Mouse (Mus musculus): ENCODE results near the gene Hoxa3.

The Hoxa3 gene

GRCm38 (mm10) chr6:52213119-52213986, at the start of gene Hoxa3, which contains the start of gene Gm28308:
TSS of gene Hoxa3 (minus strand) at chr6:52213336.
TSS of gene Gm28308 (minus strand) at chr6:52213339.
- no peak for DNase-seq (ENCODE audit: low read depth, low spot score)

DNA sequence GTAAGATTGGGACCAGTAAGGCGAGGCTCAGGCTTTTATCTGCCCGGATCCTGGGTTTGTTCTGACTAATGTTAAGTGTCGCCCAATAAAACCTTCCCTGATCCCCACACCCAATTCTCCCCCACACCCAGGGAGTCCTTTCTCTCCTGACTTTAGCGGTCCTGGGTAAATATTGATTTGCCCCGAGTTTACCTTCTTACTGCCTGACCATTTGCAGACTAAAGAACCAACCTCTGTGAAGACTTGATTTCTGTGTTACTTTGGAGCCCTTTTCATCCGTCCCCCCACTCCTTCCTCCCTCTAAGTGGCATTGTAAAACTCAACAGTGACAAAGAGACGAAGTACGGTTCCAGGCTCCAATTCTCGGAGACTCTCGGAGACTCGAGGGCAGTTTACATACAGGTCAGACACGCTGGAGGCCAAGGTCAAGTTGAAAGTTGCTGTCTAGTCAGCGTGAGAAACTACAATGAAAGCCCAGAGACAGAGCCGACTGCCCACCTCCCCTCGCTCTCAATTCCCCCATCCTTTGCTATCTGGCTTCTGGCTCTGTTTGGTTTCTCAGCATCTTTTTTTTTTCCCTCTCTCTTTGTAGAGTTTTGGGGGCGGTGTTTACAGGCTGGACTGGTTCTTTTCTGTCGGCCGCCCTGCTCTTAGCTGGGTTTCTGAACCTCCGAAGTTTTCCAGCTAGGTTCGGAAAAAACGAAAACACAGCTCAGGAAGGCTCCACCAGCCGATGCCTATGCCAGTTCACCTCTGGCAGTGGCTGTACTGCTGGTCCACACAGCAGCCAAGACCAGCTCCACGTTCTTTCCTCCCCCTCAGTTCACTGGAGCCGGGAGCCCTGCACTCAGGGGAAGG, 49.6 kb upstream of the Hoxa3 start:
- no peak for DNase-seq (ENCODE audit: low read depth, low spot score)

DNA sequence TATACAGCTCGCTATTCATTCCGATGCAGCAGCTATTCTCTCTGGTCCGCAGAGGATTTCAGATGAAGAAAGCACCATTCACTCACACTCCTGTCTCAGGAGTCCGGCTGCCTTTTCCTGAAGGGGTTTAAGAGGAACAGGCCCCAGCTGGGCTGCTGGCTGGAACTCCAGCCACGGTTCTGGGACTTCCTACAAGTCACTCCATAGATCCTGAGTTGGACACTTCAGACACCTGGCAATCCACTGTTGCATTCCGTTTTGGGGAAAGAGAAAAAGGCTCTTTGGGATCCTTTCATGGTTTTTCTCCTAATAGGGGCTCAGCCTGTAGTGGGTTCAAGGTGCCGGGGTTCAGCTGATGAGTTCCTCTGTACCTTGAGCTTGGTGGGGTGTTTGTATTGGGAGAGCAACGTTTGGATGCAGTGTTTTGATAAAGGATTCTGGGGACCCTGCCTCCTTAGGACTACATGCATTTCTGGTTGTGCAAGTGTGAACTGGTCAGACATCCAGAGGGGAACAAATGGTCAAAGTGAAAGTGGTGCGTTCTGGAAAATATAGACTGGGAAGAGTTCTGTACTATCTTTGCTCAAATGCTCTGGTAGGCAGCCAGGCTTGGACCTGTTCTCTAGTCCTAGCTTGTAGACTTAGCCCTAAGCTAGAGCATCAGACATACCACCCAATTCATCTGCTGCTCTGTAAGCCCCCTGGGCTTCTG, 48.8 kb upstream of the Hoxa3 start:
- no peak for DNase-seq (ENCODE audit: low read depth, low spot score)

DNA sequence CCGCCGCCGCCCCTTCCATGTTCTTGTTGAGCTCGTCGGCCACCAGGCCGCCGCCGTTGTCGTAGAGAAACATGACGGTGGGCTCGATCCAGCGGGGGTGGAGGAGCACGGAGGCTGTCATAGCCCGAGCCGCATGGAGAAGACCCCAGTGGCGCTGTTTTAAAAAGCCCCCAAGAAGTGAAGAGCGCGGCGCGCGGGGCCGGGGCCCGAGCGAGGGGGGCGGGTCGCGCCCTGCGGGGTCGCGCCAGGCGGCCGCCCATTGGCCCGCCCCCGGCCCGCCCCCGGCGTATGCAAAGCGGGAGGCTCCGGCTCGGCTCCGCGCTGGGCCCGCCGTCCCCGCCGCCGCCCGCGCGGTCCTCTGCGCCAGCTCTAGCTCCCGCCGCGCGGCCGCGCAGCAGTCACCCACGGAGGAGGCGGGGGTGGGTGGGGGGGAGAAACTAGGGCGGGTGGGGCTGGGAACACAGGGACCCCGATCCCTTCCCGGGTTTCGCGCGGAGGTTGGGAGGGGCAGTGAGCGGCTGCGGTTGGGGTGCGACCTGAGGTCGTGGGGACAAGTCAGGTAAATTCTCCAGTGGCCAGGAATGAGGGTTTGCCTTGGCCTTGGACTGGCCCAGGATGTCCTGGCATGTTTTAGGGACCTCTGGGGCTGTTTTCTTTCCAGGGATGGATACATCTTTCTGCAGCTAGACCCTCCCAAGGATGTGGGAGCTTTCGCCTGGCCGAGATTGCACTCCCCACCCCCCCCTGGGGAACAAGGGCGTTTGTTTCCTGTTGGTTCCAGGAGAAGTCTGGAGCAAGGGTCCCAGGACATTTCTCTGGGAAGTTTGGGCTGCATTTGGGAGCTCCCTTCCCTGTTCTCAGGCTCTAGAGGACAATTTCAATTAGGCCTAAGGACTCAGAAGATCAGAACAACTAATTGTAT, 47.8 kb upstream of the Hoxa3 start, which contains the start of gene Hoxa13:
TSS of gene Hoxa13 (minus strand) at position 227 of the 922 bp plus-strand sequence.
- DNase-seq (ENCODE audit: low read depth, low spot score), result no peak

GRCm38 (mm10) chr6:52259811-52260261, 46.7 kb upstream of the Hoxa3 start:
- DNase-seq (ENCODE audit: low read depth, low spot score), result no peak

GRCm38 (mm10) chr6:52259081-52259790, 46.1 kb upstream of the Hoxa3 start:
- DNase-seq (ENCODE audit: low read depth, low spot score), result no peak

DNA sequence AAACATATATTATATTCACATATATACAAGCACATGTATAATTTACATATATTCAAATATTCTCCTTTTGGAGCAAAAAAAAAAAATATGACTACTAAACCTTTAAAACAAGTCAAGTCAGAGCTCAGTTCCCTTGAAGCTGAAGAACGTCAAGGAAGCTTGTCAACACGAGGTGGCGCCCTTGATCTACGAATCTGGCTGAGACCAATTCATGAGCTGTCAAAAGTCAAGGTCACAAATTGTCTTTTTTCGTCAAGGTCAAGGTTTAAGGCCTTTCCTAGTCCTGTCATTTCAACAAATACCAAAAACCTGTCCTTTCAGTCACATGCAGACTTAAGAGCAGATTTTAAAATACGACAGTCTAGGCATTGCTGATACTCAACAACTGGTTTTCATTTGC, 43.8 kb upstream of the Hoxa3 start:
- DNase-seq (ENCODE audit: low read depth, low spot score), result peak; percentile 77

- DNase-seq (ENCODE audit: low read depth, low spot score), result no peak
Observed at GRCm38 (mm10) chr6:52253511-52254500, 40.7 kb upstream of the Hoxa3 start.

- DNase-seq (ENCODE audit: low read depth, low spot score), result no peak
Observed at GRCm38 (mm10) chr6:52252775-52253376, 39.7 kb upstream of the Hoxa3 start.

- no peak for DNase-seq (ENCODE audit: low read depth, low spot score)
Observed at GRCm38 (mm10) chr6:52252016-52252774, 39.1 kb upstream of the Hoxa3 start.

DNA sequence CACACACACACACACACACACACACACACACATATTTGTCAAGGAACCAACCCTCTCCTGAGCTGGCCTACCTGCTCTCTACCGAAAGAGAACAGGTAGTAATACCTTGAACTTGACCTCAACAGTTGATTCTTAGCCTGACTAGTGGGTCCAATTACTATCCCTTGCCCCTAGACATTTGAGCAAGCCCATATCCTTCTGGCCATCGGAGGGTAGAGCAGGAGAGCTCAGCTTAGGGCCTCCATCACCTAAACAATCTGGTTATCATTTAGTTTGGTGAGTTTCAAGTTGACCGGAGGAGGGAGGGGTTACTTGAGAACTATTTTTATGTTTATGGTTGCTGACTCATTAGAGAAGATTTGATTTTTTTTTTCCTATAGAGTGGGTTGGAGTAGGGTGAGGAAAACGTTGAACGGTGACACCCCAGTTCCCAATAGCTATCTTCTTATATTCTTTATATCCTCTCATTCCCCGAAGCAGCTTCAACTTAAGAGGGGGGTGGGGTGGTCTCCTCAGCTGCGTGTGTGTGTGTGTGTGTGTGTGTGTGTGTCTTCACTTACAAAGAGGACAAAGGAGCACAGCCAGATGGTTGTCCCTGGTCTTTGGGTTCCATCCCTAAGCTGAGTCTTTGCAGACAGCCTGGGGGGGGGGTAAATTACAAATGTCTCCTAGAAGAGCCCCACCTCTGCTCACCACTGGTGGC, 38.2 kb upstream of the Hoxa3 start:
- DNase-seq (ENCODE audit: low read depth, low spot score), result no peak

- no peak for DNase-seq (ENCODE audit: low read depth, low spot score)
Observed at GRCm38 (mm10) chr6:52249826-52250225, 36.7 kb upstream of the Hoxa3 start.

DNA sequence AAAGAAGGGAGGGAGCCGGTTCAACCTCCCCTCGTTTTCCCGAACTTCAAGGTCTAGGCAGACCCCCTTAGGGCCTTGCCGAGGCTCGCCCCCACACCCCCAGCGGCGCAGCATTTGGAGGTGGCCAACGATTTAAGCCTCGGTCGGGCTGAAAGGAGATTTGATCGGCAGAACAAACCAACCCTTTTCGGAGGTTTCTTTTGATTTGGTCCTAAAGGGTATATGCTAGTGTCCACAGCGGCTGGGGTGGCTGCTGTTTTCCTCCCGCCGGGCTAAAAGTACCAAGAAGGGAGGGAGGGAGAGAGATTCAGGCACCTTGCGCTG, 36.2 kb upstream of the Hoxa3 start:
- no peak for DNase-seq (ENCODE audit: low read depth, low spot score)

DNA sequence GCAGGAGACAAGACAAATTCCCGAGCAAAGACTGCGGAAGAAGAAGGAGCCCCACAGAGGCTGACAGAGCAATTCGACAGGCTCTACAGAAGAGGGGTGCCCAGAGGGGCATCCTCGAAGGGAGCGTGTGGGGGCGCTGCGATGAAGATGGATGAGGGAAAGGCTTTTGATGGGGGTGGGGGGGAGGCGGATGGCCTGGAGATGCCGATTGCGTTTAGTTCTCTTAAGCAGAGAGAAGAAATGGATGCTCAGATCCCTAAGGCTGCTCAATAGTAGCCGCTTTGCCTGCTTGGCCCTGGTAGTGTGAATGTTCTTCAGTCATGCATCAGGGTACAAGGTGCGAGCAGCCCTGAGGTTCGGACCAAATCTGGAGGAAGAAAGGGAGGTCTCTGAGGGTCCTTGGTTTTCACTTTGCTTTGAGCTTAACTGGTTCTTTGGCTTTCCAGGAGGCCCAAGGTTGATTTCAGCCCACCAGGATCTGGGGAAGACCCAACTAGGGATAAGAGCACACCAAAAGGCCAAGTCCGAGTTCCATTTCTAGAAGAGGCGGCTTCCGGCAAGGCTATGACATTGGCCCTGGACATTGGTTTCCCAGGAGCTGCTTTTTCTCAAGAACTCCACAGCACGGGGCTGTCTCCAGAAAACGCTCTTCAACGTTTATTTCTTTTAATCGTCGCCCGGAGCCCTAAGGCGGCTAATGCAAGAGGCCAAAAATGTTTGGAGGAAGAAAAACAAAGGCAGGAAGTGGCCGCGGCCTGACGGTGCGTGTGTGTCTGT, 35.7 kb upstream of the Hoxa3 start:
- DNase-seq (ENCODE audit: low read depth, low spot score), result no peak

DNA sequence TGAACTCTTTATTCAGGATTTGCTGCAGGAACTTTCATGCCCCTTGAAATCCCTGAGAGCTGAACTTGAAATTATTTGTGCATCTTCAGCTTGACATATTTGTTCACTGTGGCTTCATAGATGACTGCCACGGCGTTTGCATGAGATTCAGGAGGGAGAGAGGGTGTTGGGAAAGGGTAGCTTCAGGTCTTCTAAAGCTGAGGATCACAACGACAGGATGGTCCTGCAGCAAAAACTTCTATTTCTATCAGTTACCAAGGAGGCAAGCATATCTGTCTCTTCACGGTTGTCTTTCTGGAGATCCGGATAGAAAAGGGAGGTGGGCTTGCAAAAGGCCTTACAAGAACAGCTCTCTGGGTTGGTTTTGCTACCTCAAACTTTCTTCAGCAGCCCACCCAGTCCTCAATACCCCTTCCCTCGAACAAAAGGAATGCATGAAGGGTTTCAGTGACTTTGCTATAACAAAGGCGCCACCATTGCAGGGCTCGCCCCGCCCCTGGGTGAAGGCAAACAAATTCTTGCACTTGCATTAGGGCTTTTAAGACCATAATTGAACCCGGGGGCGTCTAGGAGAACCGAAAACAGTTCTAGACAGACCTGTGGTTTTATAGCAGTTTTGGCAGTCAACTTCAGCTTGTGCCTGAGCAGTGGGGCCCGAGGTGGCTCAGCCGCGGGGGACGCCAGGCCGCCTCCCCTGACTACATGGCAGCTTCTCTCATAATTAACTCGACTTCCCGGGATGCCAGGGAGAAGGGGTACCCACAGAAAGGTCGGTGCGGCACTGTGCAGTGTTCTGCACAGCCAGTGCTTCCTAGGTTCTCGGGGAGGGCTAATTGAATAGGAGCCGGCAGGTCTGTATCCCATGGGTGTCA, 34.9 kb upstream of the Hoxa3 start:
- no peak for DNase-seq (ENCODE audit: low read depth, low spot score)

All from embryo, embryonic 11.5 days (tissue).